Mouse (Mus musculus) midbrain, embryonic 14.5 days (tissue): ENCODE results near the gene Ikzf3. TPM values are rescaled to one million over a fixed set of nuclear protein-coding genes. Genes with fewer than 3 reads are reported as not detected.

Experiments used
- ATAC-seq: fragments of 200-750 bp; cut with Nextera tagmentation; 2 replicates; pipeline ENCODE4 v1.8.0; 2017; ENCODE audit warnings: moderate number of reproducible peaks, moderate library complexity; ENCODE audit not compliant: low FRiP score, low TSS enrichment
- DNase-seq: peaks from one replicate; pipeline ENCODE4 v3.0.0-alpha.2; 2015
- H3K27ac ChIP-seq: fragments of 300-500 bp; sonication (generic); replicated peaks from 2 replicates; pipeline ENCODE4 v1.5.1; 2014; ENCODE audit warnings: mild to moderate bottlenecking, low read depth, low read length, moderate library complexity
- H3K27me3 ChIP-seq: fragments of 300-500 bp; sonication (generic); 2 replicates; pipeline ENCODE4 v1.6.1; 2014; ENCODE audit warnings: low read length, control low read depth, mixed read lengths; ENCODE audit not compliant: control insufficient read depth, insufficient read depth
- H3K36me3 ChIP-seq: fragments of 300-500 bp; sonication (generic); 2 replicates; pipeline ENCODE4 v1.6.1; 2014; ENCODE audit warnings: low read length, control low read depth; ENCODE audit not compliant: control insufficient read depth, insufficient read depth
- H3K4me1 ChIP-seq: fragments of 300-500 bp; sonication (generic); 2 replicates; pipeline ENCODE4 v1.6.1; 2014; ENCODE audit warnings: mild to moderate bottlenecking, antibody characterized with exemption, low read length, control low read depth; ENCODE audit not compliant: control insufficient read depth, insufficient read depth
- H3K4me2 ChIP-seq: fragments of 300-500 bp; sonication (generic); 2 replicates; pipeline ENCODE4 v1.6.1; 2014; ENCODE audit warnings: mild to moderate bottlenecking, low read length, moderate library complexity
- H3K4me3 ChIP-seq: fragments of 300-500 bp; sonication (generic); replicated peaks from 2 replicates; pipeline ENCODE4 v1.5.1; 2014; ENCODE audit warnings: low read depth, low read length
- H3K9ac ChIP-seq: fragments of 300-500 bp; sonication (generic); replicated peaks from 2 replicates; pipeline ENCODE4 v1.6.1; 2014; ENCODE audit warnings: mild to moderate bottlenecking, low read length, moderate library complexity
- H3K9me3 ChIP-seq: fragments of 300-500 bp; sonication (generic); 2 replicates; pipeline ENCODE4 v1.6.1; 2016; ENCODE audit warnings: low read length, control low read depth, mixed read lengths; ENCODE audit not compliant: control insufficient read depth
- WGBS: fragments of 180-500 bp; shearing (Covaris S2); extraction: QIAGEN DNeasy Blood & Tissue Kit; methylation state at CpG from one replicate; pipeline ENCODE4 v1.1.7; 2014; 5-methylcytosine and 5-hydroxymethylcytosine counted together
- polyA plus RNA-seq: library from polyadenylated mRNA; unstranded; fragments of >200 nt; fragmentation: Nextera tagmentation; extraction: Ambion mirVana; gene quantifications from 2 replicates; pipeline ENCODE4 v1.2.1, GENCODE M21; 2014

Ikzf3 gene
- polyA plus RNA-seq, result 0.05 TPM in 1 of 2 replicates, not detected in the other

- under 1% methylated on average over 58 of the region's 58 CpGs for WGBS
- DNase-seq, result peak; percentile 76
Observed at GRCm38 (mm10) chr11:98545711-98546231, at the start of gene Ikzf3. TSS of gene Ikzf3 (minus strand) at chr11:98546031.

GRCm38 (mm10) chr11:98595473-98595872, 49.6 kb upstream of the Ikzf3 start:
- WGBS, result 71% methylated on average over 10 of the region's 10 CpGs
- no peak for DNase-seq

More at GRCm38 (mm10) chr11:98545711-98546231, at the start of gene Ikzf3:
- no peak within 1 kb of the TSS; the same call in 1 of the 2 replicates for H3K9ac ChIP-seq
- H3K36me3 ChIP-seq, result no peaks in the 10 kb centered on the region
- H3K27me3 ChIP-seq, result peaks cover 71% of the 10 kb centered on the region
- ATAC-seq, result no peak
- no peaks in the 10 kb centered on the region for H3K9me3 ChIP-seq
- peak within 1 kb of the TSS; percentile 39 for H3K4me3 ChIP-seq
- no peak within 1 kb of the TSS for H3K27ac ChIP-seq
- peak within 1 kb of the TSS; percentile 85 for H3K4me2 ChIP-seq
- 0 out of 2 replicates have a peak, but pooled peaks cover 6% of the 10 kb centered on the region for H3K4me1 ChIP-seq

GRCm38 (mm10) chr11:98595021-98595420, 49.2 kb upstream of the Ikzf3 start:
- no peak for DNase-seq
- H3K4me2 ChIP-seq, result no peak overlapping the region
- H3K9me3 ChIP-seq, result no peaks in the 10 kb centered on the region
- 74% methylated on average over 6 of the region's 6 CpGs for WGBS
- H3K36me3 ChIP-seq, result no peaks in the 10 kb centered on the region
- ATAC-seq, result no peak
- no peaks in the 10 kb centered on the region for H3K4me1 ChIP-seq
- H3K4me3 ChIP-seq, result no peak overlapping the region
- H3K27ac ChIP-seq, result no peak overlapping the region
- H3K9ac ChIP-seq, result no peak overlapping the region
- H3K27me3 ChIP-seq, result no peaks in the 10 kb centered on the region; the same call in 1 of the 2 replicates

More at GRCm38 (mm10) chr11:98595473-98595872, 49.6 kb upstream of the Ikzf3 start:
- Histone ChIP-seq H3K36me3 (no peaks in the 10 kb centered on the region), H3K9ac (no peak overlapping the region), H3K27me3 (no peaks in the 10 kb centered on the region; the same call in 1 of the 2 replicates), H3K9me3 (no peaks in the 10 kb centered on the region), H3K4me2 (no peak overlapping the region), H3K27ac (no peak overlapping the region), H3K4me1 (no peaks in the 10 kb centered on the region), H3K4me3 (no peak overlapping the region)
- no peak for ATAC-seq

GRCm38 (mm10) chr11:98590548-98591445, 45.0 kb upstream of the Ikzf3 start:
- no peaks in the 10 kb centered on the region for H3K36me3 ChIP-seq
- no peaks in the 10 kb centered on the region for H3K9me3 ChIP-seq
- DNase-seq (no peak), ATAC-seq (no peak)
- H3K27me3 ChIP-seq, result no peaks in the 10 kb centered on the region
- no peak overlapping the region for H3K9ac ChIP-seq
- 74% methylated on average over 19 of the region's 19 CpGs for WGBS
- no peak overlapping the region for H3K4me2 ChIP-seq
- peaks cover 20% of the 10 kb centered on the region for H3K4me1 ChIP-seq
- no peak overlapping the region for H3K4me3 ChIP-seq
- no peak overlapping the region for H3K27ac ChIP-seq

GRCm38 (mm10) chr11:98589306-98589705, 43.5 kb upstream of the Ikzf3 start:
- H3K36me3 ChIP-seq, result no peaks in the 10 kb centered on the region
- no peak for DNase-seq
- H3K9me3 ChIP-seq, result no peaks in the 10 kb centered on the region
- WGBS, result 88% methylated on average over 8 of the region's 8 CpGs
- no peak overlapping the region for H3K9ac ChIP-seq
- H3K27me3 ChIP-seq, result no peaks in the 10 kb centered on the region
- no peak overlapping the region for H3K4me3 ChIP-seq
- no peak overlapping the region for H3K4me2 ChIP-seq
- H3K27ac ChIP-seq, result no peak overlapping the region
- H3K4me1 ChIP-seq, result peaks cover 27% of the 10 kb centered on the region
- no peak for ATAC-seq

- H3K4me3 ChIP-seq, result no peak overlapping the region
- H3K9me3 ChIP-seq, result no peaks in the 10 kb centered on the region
- whole genome bisulfite sequencing, result 69% methylated on average over 6 of the region's 6 CpGs
- H3K9ac ChIP-seq, result no peak overlapping the region
- no peak overlapping the region for H3K27ac ChIP-seq
- DNase-seq, result peak; percentile 14
- peaks cover 27% of the 10 kb centered on the region for H3K4me1 ChIP-seq
- no peak overlapping the region for H3K4me2 ChIP-seq
- no peak for ATAC-seq
- no peaks in the 10 kb centered on the region for H3K36me3 ChIP-seq
- no peaks in the 10 kb centered on the region for H3K27me3 ChIP-seq
Observed at GRCm38 (mm10) chr11:98588833-98589281, 43.0 kb upstream of the Ikzf3 start.

GRCm38 (mm10) chr11:98587684-98588546, 42.1 kb upstream of the Ikzf3 start:
- H3K9ac ChIP-seq, result peak overlapping the region; percentile 47
- H3K4me3 ChIP-seq, result peak overlapping the region; percentile 92
- H3K9me3 ChIP-seq, result no peaks in the 10 kb centered on the region
- 5% methylated on average over 20 of the region's 20 CpGs for WGBS
- peaks cover 27% of the 10 kb centered on the region for H3K4me1 ChIP-seq
- DNase-seq (peak; percentile 74), ATAC-seq (0 out of 2 replicates have a peak, but pooled peaks have one; percentile 10)
- H3K27me3 ChIP-seq, result no peaks in the 10 kb centered on the region
- H3K27ac ChIP-seq, result peak overlapping the region; percentile 88
- peaks cover 8% of the 10 kb centered on the region for H3K36me3 ChIP-seq
- peak overlapping the region; percentile 85 for H3K4me2 ChIP-seq

- peaks cover 17% of the 10 kb centered on the region for H3K36me3 ChIP-seq
- no peaks in the 10 kb centered on the region for H3K27me3 ChIP-seq
- H3K4me1 ChIP-seq, result peaks cover 27% of the 10 kb centered on the region
- H3K9ac ChIP-seq, result peak within 1 kb of the TSS; percentile 84
- peak within 1 kb of the TSS; percentile 88 for H3K27ac ChIP-seq
- no peaks in the 10 kb centered on the region for H3K9me3 ChIP-seq
- H3K4me3 ChIP-seq, result peak within 1 kb of the TSS; percentile 92
- under 1% methylated on average over 49 of the region's 49 CpGs for WGBS
- ATAC-seq (peak; percentile 95), DNase-seq (peak; percentile 100)
- H3K4me2 ChIP-seq, result peak within 1 kb of the TSS; percentile 85
Observed at GRCm38 (mm10) chr11:98586892-98587563, 41.2 kb upstream of the Ikzf3 start, which contains the start of gene Ormdl3. TSS of gene Ormdl3 (minus strand) at chr11:98587368.
